Mouse (Mus musculus): ENCODE measurements around the gene Zfp383. TPM values are rescaled to one million over a fixed set of nuclear protein-coding genes. Genes with fewer than 3 reads are reported as not detected.
"Not testable (repeated sequence)": the region's sequence is repeated elsewhere in the genome, so short reads cannot be mapped to it uniquely, and the experiment has no call there.

Zfp383 gene
- polyA plus RNA-seq (2014; fragmentation: Nextera tagmentation; extraction: Ambion mirVana), result 7.8 and 8.4 TPM in 2 replicates

DNA sequence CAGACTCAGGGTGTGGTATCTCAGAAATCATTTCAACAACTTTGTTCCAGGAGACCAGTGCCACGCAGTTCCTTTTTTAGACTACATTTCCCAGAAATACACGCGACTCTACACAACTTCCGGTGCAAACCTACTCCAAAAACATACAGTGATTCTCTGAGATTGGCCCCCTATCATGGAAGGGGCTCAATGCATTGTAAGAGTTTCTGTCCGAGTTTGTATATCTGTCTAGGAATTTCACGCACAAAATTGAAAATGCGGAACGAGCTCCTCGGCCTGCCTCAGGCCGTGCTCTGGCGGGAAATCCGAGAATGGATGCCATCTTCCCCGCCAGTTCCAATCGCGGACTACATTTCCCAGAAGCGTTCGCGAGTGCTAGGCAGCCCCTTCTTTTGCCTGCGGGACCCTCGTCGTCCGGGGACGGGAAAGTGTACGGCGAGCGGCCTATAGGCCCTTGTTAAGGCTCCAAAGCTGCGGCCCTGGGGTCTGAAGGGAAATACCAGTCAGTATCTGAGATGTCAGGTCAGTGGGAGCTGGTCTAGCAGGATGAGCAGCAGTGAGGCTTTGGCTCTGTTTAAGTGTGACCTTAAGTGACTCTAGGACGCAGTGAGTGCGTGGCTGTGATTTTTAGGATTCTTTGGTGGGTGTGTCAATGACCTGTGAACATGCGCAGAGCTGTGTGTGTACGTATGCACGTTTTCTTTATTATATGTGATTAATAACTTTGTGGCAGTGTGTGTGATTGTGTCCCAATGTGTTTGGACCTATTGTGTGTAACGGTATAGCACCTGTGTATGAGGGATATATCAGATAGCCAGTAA, at the start of gene Zfp383:
TSS of gene Zfp383 (plus strand) at position 94 of the 821 bp plus-strand sequence.
- no peaks in the 10 kb centered on the region for H3K27me3 ChIP-seq (ENCODE audit: control insufficient read depth, insufficient read depth, low read length)
- H3K4me2 ChIP-seq (replicated peaks), result peak within 1 kb of the TSS; percentile 72
- H3K4me3 ChIP-seq (replicated peaks; ENCODE audit: low read length), result peak within 1 kb of the TSS; percentile 67
- peaks cover 28% of the 10 kb centered on the region for H3K36me3 ChIP-seq (replicated peaks; ENCODE audit: control insufficient read depth, insufficient read depth)
- H3K9ac ChIP-seq, result peak within 1 kb of the TSS; percentile 74
- ATAC-seq (ENCODE audit: low FRiP score) (peak; percentile 85), DNase-seq (ENCODE audit: low spot score) (peak; percentile 91)
- H3K27ac ChIP-seq, result peak within 1 kb of the TSS; percentile 94
- H3K9me3 ChIP-seq (ENCODE audit: control insufficient read depth, low read length), result no peaks in the 10 kb centered on the region
- H3K4me1 ChIP-seq (replicated peaks; ENCODE audit: control insufficient read depth, insufficient read depth, low read length), result peaks cover 21% of the 10 kb centered on the region
- WGBS, result 1% methylated on average over 33 of the region's 33 CpGs

DNA sequence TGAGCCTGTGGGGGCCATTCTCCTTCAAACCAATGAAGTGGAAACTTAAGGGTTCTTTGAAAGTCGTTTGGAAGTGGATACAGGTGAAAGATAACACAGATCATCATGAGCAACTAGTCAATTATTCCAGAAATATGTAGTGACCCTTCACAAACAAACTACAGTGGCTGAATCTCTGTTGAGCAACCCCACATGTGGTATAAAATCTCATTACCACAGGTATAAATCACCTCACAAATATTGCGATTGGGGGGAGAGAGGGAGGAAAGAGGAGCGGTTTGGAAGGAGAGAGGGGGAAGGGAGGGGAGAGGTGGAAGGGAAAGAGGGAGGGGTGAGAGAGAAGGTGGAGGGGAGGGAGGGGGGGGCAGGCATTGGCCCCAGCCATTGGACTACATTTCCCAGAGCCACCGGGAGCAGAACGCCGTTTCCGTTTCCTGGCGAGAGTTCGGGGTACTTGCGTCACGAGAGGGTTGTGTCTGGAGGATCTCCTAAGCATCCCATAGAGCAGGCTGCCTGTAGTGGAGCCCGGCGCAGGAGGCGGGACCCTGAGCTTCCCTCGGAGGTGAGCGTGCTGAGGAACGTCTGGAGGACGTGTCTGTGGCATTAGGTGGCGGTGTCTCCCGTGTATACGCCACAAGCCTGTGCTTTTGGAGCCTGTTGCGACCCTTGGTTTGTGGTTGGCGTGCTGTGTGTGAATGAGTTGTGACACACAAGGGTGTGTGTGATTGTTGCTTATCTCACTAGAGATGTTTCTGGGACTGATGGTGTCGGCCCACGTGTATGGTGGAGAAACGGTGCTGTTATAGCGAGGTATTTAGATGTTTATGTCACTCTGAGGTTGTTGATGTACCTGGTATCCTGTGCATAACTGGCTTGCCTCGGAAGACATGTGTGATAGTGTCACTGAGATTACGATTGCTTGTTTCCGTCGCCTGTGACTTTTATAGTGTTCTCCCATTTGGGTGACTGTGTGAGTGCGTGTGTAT, 48.2 kb upstream of the Zfp383 start, which contains the start of gene Zfp420:
TSS of gene Zfp420 (plus strand) at position 448 of the 986 bp plus-strand sequence.
- H3K36me3 ChIP-seq (replicated peaks; ENCODE audit: control insufficient read depth, insufficient read depth), result peaks cover 6% of the 10 kb centered on the region; the same call in 1 of the 2 replicates
- H3K9ac ChIP-seq, result peak within 1 kb of the TSS; percentile 71
- no peaks in the 10 kb centered on the region for H3K9me3 ChIP-seq (ENCODE audit: control insufficient read depth, low read length)
- 10% methylated on average over 28 of the region's 32 CpGs for WGBS
- peak within 1 kb of the TSS; percentile 79 for H3K27ac ChIP-seq
- ATAC-seq (ENCODE audit: low FRiP score) (peak; percentile 98), DNase-seq (ENCODE audit: low spot score) (peak; percentile 92)
- peak within 1 kb of the TSS; percentile 70 for H3K4me2 ChIP-seq (replicated peaks)
- H3K27me3 ChIP-seq (ENCODE audit: control insufficient read depth, insufficient read depth, low read length), result no peaks in the 10 kb centered on the region
- H3K4me1 ChIP-seq (replicated peaks; ENCODE audit: control insufficient read depth, insufficient read depth, low read length), result peaks cover 9% of the 10 kb centered on the region
- peak within 1 kb of the TSS; percentile 64 for H3K4me3 ChIP-seq (replicated peaks; ENCODE audit: low read length)

DNA sequence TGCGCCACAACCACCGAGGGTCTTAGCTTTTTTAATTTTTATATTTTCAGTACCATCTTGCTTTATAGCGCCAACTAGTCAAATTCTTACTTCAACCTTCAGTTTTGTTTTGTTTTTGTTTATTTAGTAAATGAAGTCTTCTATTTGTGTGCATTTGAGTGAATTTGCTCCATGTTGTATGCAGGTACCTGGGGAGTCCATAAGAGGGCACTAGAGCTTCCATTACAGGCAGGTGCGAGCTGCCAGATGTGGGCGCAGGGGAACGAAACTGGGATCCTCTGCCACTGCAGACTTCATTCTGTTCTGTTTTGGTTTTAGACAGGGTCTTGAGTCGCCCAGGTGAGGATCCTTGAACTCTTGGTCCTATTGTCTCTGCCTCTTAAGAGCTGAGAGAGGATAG, 46.4 kb upstream of the Zfp383 start:
- WGBS, result 83% methylated on average over 7 of the region's 7 CpGs
- peaks cover 9% of the 10 kb centered on the region; the same call in 1 of the 2 replicates for H3K36me3 ChIP-seq (replicated peaks; ENCODE audit: control insufficient read depth, insufficient read depth)
- H3K4me1 ChIP-seq (replicated peaks; ENCODE audit: control insufficient read depth, insufficient read depth, low read length), result peaks cover 9% of the 10 kb centered on the region
- H3K9me3 ChIP-seq (ENCODE audit: control insufficient read depth, low read length), result no peaks in the 10 kb centered on the region
- no peak overlapping the region for H3K4me3 ChIP-seq (replicated peaks; ENCODE audit: low read length)
- no peak overlapping the region for H3K4me2 ChIP-seq (replicated peaks)
- H3K27ac ChIP-seq, result no peak overlapping the region
- no peak overlapping the region for H3K9ac ChIP-seq
- H3K27me3 ChIP-seq (ENCODE audit: control insufficient read depth, insufficient read depth, low read length), result no peaks in the 10 kb centered on the region
- ATAC-seq (ENCODE audit: low FRiP score) (no peak), DNase-seq (ENCODE audit: low spot score) (no peak)

DNA sequence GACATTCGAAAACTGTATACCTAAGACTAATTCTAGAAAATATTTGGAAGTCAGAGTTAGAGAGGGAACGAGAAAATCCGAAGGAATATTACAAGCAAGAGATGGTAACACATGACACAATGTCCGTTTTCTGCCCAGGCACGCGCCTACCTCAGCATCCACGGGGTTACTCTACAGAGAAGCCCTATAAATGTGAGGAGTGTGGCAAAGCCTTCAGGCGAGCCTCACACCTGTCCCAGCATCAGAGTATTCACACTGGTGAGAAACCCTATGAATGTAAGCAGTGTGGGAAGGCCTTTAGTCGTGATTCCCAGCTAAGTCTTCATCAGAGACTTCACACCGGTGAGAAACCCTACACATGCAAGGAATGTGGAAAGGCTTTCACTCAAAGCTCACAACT, 33.8 kb upstream of the Zfp383 start:
- DNase-seq (ENCODE audit: low spot score) (no peak), ATAC-seq (ENCODE audit: low FRiP score) (no peak)
- Histone ChIP-seq H3K9ac (no peak overlapping the region), H3K4me2 (replicated peaks) (no peak overlapping the region), H3K9me3 (ENCODE audit: control insufficient read depth, low read length) (peaks cover 63% of the 10 kb centered on the region), H3K4me1 (replicated peaks; ENCODE audit: control insufficient read depth, insufficient read depth, low read length) (no peaks in the 10 kb centered on the region), H3K36me3 (replicated peaks; ENCODE audit: control insufficient read depth, insufficient read depth) (peaks cover 62% of the 10 kb centered on the region), H3K27me3 (ENCODE audit: control insufficient read depth, insufficient read depth, low read length) (no peaks in the 10 kb centered on the region), H3K4me3 (replicated peaks; ENCODE audit: low read length) (no peak overlapping the region), H3K27ac (no peak overlapping the region)
- WGBS, result 97% methylated on average over 10 of the region's 10 CpGs

DNA sequence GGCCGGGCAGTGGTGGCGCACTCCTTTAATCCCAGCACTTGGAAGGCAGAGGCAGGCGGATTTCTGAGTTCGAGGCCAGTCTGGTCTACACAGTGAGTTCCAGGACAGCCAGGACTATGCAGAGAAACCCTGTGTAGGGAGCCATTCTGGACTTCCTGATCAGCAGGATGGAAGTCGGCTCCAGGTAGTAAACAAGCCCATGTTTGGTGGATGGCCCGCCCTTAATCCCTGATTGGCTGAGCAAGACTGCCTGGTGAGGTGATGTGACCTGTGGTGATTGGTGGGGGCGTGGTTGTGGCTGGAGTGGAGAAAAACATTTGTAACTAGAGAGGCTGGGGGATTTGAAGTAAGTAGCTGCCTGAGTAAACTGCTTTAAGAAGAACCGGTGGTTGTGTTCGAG, 30.5 kb upstream of the Zfp383 start:
- not testable (repeated sequence) for DNase-seq (ENCODE audit: low spot score); H3K4me1 ChIP-seq (replicated peaks; ENCODE audit: control insufficient read depth, insufficient read depth, low read length); H3K4me3 ChIP-seq (replicated peaks; ENCODE audit: low read length); H3K27me3 ChIP-seq (ENCODE audit: control insufficient read depth, insufficient read depth, low read length); H3K27ac ChIP-seq; H3K4me2 ChIP-seq (replicated peaks); H3K9ac ChIP-seq; ATAC-seq (ENCODE audit: low FRiP score)
- peaks cover 44% of the 10 kb centered on the region for H3K9me3 ChIP-seq (ENCODE audit: control insufficient read depth, low read length)
- 91% methylated on average over 9 of the region's 9 CpGs for WGBS
- peaks cover 52% of the 10 kb centered on the region for H3K36me3 ChIP-seq (replicated peaks; ENCODE audit: control insufficient read depth, insufficient read depth)

DNA sequence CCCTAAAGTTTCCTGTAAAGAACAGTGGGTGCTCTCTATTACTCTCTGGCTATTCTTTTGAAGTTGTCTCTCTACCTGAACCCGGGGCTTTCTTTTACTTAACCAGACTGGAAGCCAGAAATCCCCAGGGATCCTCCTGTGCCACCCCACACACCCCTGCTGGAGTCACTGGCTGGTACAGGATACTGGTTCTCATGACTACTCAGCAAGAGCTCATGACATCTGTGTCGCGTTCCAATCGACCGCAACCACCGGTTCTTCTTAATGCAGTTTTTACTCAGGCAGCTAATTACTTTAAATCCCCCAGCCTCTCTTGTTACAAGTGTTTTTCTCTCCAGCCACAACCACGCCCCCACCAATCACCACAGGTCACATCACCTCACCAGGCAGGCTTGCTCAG, 28.0 kb upstream of the Zfp383 start:
- 78% methylated on average over 7 of the region's 7 CpGs for WGBS
- H3K4me2 ChIP-seq (replicated peaks), result no peak overlapping the region
- no peaks in the 10 kb centered on the region for H3K27me3 ChIP-seq (ENCODE audit: control insufficient read depth, insufficient read depth, low read length)
- ATAC-seq (ENCODE audit: low FRiP score), result no peak
- H3K27ac ChIP-seq, result no peak overlapping the region
- peaks cover 25% of the 10 kb centered on the region for H3K9me3 ChIP-seq (ENCODE audit: control insufficient read depth, low read length)
- H3K4me1 ChIP-seq (replicated peaks; ENCODE audit: control insufficient read depth, insufficient read depth, low read length), result no peaks in the 10 kb centered on the region
- H3K36me3 ChIP-seq (replicated peaks; ENCODE audit: control insufficient read depth, insufficient read depth), result peaks cover 34% of the 10 kb centered on the region
- DNase-seq (ENCODE audit: low spot score), result no peak
- H3K4me3 ChIP-seq (replicated peaks; ENCODE audit: low read length), result no peak overlapping the region
- H3K9ac ChIP-seq, result no peak overlapping the region

DNA sequence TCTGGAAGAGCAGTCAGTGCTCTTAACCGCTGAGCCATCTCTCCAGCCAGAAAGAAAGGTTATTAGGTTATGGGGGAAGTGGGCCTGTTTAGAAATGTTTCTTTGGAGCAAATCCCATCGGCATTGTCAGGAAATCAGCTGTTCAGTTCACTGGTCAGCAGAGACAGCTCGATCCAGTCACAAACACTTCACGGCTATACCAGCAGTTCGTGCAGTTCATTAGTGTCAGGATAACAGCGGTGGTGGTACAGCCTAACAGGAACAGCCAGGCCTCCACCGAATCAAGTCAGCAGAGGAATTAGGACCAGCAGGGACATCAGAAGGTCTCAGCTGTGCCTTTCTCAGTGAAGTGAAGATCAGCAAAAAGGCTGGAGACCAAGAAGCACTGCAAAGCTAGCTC, 27.1 kb upstream of the Zfp383 start:
- WGBS, result 93% methylated on average over 7 of the region's 7 CpGs
- no peak for ATAC-seq (ENCODE audit: low FRiP score)
- Histone ChIP-seq H3K36me3 (replicated peaks; ENCODE audit: control insufficient read depth, insufficient read depth) (peaks cover 25% of the 10 kb centered on the region), H3K4me1 (replicated peaks; ENCODE audit: control insufficient read depth, insufficient read depth, low read length) (no peaks in the 10 kb centered on the region), H3K4me3 (replicated peaks; ENCODE audit: low read length) (no peak overlapping the region), H3K4me2 (replicated peaks) (no peak overlapping the region), H3K9me3 (ENCODE audit: control insufficient read depth, low read length) (peaks cover 21% of the 10 kb centered on the region), H3K9ac (no peak overlapping the region), H3K27me3 (ENCODE audit: control insufficient read depth, insufficient read depth, low read length) (no peaks in the 10 kb centered on the region), H3K27ac (no peak overlapping the region)
- DNase-seq (ENCODE audit: low spot score), result no peak

DNA sequence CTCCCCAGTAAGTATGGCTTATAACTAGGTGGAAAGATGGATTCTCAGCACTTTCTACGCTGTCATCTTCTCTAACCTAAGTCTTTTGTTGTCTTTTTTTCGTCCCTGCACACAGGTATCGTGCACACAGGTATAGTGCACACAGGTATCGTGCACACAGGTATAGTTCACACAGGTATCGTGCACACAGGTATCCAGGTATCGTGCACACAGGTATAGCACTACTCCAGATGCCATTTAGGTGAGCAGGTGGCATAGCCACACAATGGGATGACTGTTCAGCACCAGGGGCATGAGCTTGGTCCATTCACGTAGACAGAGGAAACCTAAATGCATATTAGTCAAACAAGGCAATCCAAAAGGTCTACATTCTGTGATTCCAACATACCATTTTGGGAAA, 17.5 kb upstream of the Zfp383 start:
- no peak for ATAC-seq (ENCODE audit: low FRiP score)
- Histone ChIP-seq H3K27me3 (ENCODE audit: control insufficient read depth, insufficient read depth, low read length) (no peaks in the 10 kb centered on the region), H3K4me2 (replicated peaks) (no peak overlapping the region), H3K4me3 (replicated peaks; ENCODE audit: low read length) (no peak overlapping the region), H3K36me3 (replicated peaks; ENCODE audit: control insufficient read depth, insufficient read depth) (peaks cover 59% of the 10 kb centered on the region), H3K4me1 (replicated peaks; ENCODE audit: control insufficient read depth, insufficient read depth, low read length) (no peaks in the 10 kb centered on the region), H3K9me3 (ENCODE audit: control insufficient read depth, low read length) (peaks cover 66% of the 10 kb centered on the region), H3K9ac (no peak overlapping the region), H3K27ac (no peak overlapping the region)
- 97% methylated on average over 7 of the region's 7 CpGs for WGBS
- no peak for DNase-seq (ENCODE audit: low spot score)

DNA sequence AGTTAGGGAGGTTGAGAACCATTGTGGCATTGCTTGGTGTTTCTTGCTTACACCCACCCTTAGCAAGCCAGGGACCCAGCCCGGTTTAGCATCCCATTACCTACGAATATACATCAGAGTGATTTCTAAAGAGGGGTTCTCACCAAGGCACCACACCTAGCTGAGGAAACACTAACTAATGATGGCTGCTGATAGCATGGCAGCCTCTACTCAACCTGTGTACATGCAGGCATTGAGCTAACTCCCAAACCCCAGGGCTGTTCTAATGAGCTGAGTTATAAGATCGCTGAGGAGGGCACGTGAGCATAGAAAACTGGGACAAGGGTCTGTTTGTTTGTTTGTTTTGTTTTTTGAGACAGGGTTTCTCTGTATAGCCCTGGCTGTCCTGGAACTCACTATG, 15.3 kb upstream of the Zfp383 start:
- Histone ChIP-seq H3K27me3 (ENCODE audit: control insufficient read depth, insufficient read depth, low read length) (no peaks in the 10 kb centered on the region), H3K36me3 (replicated peaks; ENCODE audit: control insufficient read depth, insufficient read depth) (peaks cover 82% of the 10 kb centered on the region), H3K9ac (no peak overlapping the region), H3K4me3 (replicated peaks; ENCODE audit: low read length) (no peak overlapping the region), H3K9me3 (ENCODE audit: control insufficient read depth, low read length) (peaks cover 51% of the 10 kb centered on the region), H3K4me1 (replicated peaks; ENCODE audit: control insufficient read depth, insufficient read depth, low read length) (no peaks in the 10 kb centered on the region), H3K4me2 (replicated peaks) (no peak overlapping the region), H3K27ac (no peak overlapping the region)
- 98% methylated on average over 4 of the region's 4 CpGs for WGBS
- no peak for ATAC-seq (ENCODE audit: low FRiP score)
- DNase-seq (ENCODE audit: low spot score), result no peak
